Mouse (Mus musculus): ENCODE results near the gene Kitl. TPM values are rescaled to one million over a fixed set of nuclear protein-coding genes. Genes with fewer than 3 reads are reported as not detected.

Gene Kitl
- 10 to 100 TPM; 54.4 to 58.1 TPM for total RNA-seq (2021)
- long read RNA-seq, experiment 1, full-length matches to known transcripts: 77 of 98 reads
- long read RNA-seq, experiment 1, partial matches to known transcripts: 0 of 98 reads
- long read RNA-seq, experiment 1, other reads (novel, unspliced or antisense): 21 of 98 reads
- long read RNA-seq, experiment 2, full-length matches to known transcripts: 66 of 88 reads
- long read RNA-seq, experiment 2, partial matches to known transcripts: 2 of 88 reads
- long read RNA-seq, experiment 2, other reads (novel, unspliced or antisense): 20 of 88 reads

DNA sequence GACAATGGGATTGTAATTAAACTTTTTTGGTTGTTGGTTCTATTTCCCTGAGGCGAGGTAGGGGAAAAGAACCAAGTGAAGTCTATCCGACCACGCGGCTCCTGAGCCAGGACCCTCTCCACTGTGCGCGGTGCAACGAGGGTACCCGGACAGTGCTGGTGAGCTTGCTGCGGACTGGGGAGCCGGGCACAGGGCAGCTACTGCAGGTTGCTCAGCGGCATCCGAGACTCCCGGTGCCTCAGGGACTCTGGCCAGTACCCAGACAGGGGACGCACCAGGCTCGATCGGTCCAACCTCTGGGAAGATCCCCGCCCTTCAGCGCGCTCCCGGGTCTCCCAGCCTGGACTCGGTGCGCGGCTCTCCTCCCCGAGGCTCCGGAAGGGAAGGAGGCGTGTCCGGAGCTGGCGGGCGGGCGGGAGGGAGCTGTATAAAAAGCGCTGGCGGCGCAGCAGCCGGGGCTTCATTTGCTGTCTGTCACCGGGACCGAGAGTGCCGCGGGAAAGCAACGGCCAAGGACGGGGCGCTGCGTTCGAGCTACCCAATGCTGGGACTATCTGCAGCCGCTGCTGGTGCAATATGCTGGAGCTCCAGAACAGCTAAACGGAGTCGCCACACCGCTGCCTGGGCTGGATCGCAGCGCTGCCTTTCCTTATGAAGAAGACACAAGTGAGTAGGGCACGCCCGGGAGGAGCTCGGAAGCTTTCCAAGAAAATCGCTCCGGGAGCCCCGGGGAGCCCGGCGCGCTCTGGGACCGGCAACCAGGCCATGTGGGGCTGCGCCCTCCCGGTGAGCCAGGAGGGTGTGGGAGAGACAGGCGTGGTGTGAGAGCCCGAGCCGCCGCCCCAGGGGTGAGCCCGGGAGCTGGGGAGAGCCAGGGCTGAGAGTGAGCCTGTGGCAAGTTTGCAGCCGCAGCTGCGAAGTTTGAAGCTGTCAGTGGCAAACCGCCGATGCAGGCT lies at the start of gene Kitl:
TSS of gene Kitl (plus strand) at position 261 of the 956 bp plus-strand sequence.
- peak within 1 kb of the TSS; percentile 86 for H3K27ac ChIP-seq
- peak within 1 kb of the TSS; percentile 78 for H3K4me3 ChIP-seq
- TF ChIP-seq CTCF (IDR thresholded peaks at IDR 0.05): no peak
- peak; percentile 62 to 71 for DNase-seq (ENCODE audit: extremely low spot score in 1 of 2, low spot score in 2 of 2)
- intact Hi-C loops (cut with DNase I): loop anchor here (2.0 to 10.0 kb wide), 4 partner anchors 137 to 439 kb away; no protein-coding TSS in a partner anchor

DNA sequence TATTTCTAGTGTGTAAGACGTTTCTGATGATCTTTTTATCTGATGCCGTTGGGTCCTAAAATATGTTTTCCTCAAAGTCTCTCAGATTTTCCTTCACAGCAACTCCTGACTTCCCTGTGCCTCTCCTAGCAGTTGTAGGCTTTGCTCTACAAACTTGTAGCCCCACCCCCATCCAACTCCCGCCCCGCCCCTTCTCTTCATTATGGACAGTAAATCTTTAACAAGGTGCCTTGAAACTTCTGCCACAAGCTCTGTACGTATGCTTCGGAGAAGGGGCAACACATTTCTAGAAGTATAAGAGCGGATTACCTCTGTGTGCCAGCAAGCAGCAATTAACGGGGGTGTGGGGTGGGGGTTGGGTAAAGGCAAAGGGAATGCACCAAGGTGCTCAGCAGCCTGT lies 42.6 kb upstream of the Kitl start:
- TF ChIP-seq CTCF (IDR thresholded peaks at IDR 0.05): no peak
- intact Hi-C loops (cut with DNase I): no loop called here
- DNase-seq (ENCODE audit: extremely low spot score in 1 of 2, low spot score in 2 of 2): no peak
- H3K27ac ChIP-seq: no peak overlapping the region
- no peak overlapping the region for H3K4me3 ChIP-seq

DNA sequence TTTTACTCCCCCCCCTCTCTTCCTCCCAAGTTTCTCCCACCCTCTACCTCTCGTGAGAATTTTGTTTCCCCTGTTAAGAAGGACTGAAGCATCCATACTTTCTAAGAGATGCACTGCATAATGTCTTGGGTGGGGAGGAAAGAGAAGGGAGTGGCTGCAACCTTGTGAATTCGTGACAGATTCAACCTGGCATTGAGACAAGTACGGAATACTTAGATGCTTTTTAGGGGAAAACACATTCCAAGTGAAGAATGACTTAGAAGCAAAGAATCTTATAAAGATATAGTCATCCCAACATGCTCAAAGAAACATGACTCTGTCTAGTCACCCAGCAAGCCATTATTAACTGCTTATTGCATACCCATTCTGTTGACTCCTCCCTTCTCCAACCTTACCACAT lies 35.3 kb upstream of the Kitl start:
- DNase-seq (ENCODE audit: extremely low spot score in 1 of 2, low spot score in 2 of 2): no peak
- no peak for TF ChIP-seq CTCF (IDR thresholded peaks at IDR 0.05)
- H3K27ac ChIP-seq: no peak overlapping the region
- no peak overlapping the region for H3K4me3 ChIP-seq
- intact Hi-C loops (cut with DNase I): no loop called here

DNA sequence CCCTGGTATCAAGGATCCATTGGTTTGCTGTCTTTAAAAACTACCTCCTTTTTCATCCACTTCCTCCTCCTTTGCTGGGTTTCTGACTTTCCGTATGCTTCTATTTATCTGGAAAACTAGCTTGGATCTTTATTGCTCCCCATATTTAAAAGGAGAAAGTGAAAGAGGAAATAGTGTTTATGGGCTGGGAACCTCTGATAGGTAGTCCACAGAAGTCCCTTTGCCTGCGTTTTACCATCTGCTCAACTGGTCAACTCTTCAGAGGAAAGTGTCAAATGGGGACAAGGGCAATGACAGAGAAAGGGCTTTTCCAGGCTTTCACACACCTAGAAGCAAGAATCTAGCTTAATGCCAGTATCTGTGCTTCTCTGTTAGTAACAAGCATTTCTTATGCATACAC lies 34.5 kb upstream of the Kitl start:
- DNase-seq (ENCODE audit: extremely low spot score in 1 of 2, low spot score in 2 of 2): no peak
- intact Hi-C loops (cut with DNase I): no loop called here
- no peak overlapping the region for H3K27ac ChIP-seq
- no peak overlapping the region for H3K4me3 ChIP-seq
- TF ChIP-seq CTCF (IDR thresholded peaks at IDR 0.05): no peak

DNA sequence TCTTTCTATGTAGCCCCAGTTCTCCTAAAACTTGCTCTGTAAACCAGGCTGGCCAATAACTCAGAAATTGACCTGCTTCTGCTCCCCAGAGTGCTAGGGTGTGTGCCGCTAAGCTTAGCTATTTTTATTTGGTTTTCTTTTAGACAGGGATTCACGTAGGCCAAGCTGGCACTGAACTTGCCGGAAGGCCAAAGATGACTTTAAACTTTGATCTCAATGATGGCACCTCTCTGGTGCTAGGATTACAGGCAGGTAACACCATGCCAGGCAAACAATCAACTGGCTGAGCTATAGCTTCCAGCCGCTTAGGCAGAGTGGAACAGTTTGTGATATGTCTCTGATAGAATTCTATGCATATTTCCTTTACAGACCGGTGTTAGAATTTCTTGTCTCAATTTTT lies 33.5 kb upstream of the Kitl start:
- DNase-seq (ENCODE audit: extremely low spot score in 1 of 2, low spot score in 2 of 2): no peak
- Histone ChIP-seq H3K4me3 (no peak overlapping the region), H3K27ac (no peak overlapping the region)
- intact Hi-C loops (cut with DNase I): no loop called here
- TF ChIP-seq CTCF (IDR thresholded peaks at IDR 0.05): no peak

DNA sequence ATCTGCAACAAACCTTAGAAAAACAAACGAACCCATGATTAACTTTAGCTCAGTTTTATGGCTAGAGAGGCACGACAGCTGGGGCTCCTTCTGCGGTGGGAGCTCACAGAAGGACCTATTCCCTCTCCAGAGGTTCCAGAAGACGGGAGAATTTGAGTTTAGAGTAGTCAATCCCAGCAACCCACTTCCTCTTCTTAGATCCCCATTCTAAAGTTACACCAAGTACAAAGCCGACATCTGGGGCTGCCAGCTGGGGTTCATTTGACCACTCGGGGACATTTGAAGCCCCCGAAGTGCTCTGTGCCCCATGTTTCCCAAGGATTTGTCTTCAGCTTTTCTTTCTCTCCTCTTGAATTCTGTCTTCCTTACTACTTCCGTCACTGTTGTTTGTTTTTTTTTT lies 28.7 kb upstream of the Kitl start:
- no peak overlapping the region for H3K27ac ChIP-seq
- peak overlapping the region; percentile 23; the same call in 1 of the 2 replicates for H3K4me3 ChIP-seq
- intact Hi-C loops (cut with DNase I): no loop called here
- DNase-seq (ENCODE audit: extremely low spot score in 1 of 2, low spot score in 2 of 2): no peak
- no peak for TF ChIP-seq CTCF (IDR thresholded peaks at IDR 0.05)

DNA sequence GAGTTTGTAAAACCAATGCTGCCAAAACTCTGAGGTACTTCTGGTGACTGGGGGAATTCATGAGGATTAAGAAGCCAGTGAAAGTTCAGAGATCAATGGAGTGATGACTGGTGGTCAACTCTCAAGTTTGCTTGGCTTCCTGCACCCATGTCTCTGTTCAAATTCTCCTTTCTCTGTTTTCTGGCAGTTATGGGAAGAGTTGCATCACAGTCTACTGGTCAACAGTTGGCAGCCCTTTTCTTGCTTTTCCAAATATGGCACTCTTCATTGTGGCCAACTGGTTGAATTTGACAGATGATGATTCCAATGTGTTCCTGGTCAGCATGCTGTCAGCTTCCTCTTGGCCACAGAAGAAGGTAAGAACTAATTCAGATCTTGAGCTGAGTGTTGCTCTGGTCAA lies 25.7 kb upstream of the Kitl start:
- no peak for DNase-seq (ENCODE audit: extremely low spot score in 1 of 2, low spot score in 2 of 2)
- Histone ChIP-seq H3K27ac (no peak overlapping the region), H3K4me3 (no peak overlapping the region)
- TF ChIP-seq CTCF (IDR thresholded peaks at IDR 0.05): no peak
- intact Hi-C loops (cut with DNase I): no loop called here

DNA sequence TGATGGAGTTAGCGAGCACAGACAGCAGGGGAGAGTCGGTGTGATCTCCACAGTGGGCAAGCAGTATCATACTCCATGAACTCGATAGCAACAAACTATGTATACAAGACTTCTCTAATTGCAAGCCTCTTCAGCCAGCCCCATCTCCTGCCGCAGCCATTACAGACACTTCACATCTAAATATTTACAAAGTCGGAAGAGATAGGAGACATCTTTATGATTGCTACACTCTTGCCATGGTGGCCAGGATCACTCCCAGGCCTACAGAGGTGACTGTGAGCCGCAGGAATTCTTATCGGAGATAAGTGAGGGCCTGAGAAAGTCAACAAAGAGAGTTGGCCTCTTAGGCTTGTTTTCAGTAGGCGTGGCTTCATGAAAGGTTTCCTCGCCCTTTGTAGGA lies 23.3 kb upstream of the Kitl start:
- TF ChIP-seq CTCF (IDR thresholded peaks at IDR 0.05): no peak
- Histone ChIP-seq H3K27ac (no peak overlapping the region), H3K4me3 (no peak overlapping the region)
- DNase-seq (ENCODE audit: extremely low spot score in 1 of 2, low spot score in 2 of 2): no peak
- intact Hi-C loops (cut with DNase I): no loop called here

DNA sequence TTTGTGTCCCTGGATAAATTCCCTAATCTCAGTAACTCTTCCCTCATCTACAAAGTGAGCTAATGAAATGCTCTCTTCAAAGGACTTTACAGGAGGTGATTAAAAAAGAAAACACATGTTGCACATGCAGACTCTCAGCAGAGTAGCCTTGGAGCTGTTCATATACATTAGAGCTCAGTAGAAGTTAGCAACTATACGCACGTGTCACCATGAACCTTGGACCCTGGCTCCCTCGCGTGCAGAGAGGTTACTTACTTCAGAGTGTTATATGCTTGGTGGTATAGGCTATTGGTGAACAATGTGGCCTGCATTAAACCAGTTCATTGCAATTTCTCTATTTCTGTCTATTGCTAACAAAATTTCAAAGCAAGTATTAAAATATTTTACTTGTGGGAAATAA lies 14.0 kb upstream of the Kitl start:
- DNase-seq (ENCODE audit: extremely low spot score in 1 of 2, low spot score in 2 of 2): no peak
- no peak overlapping the region for H3K27ac ChIP-seq
- no peak for TF ChIP-seq CTCF (IDR thresholded peaks at IDR 0.05)
- H3K4me3 ChIP-seq: no peak overlapping the region
- intact Hi-C loops (cut with DNase I): no loop called here

DNA sequence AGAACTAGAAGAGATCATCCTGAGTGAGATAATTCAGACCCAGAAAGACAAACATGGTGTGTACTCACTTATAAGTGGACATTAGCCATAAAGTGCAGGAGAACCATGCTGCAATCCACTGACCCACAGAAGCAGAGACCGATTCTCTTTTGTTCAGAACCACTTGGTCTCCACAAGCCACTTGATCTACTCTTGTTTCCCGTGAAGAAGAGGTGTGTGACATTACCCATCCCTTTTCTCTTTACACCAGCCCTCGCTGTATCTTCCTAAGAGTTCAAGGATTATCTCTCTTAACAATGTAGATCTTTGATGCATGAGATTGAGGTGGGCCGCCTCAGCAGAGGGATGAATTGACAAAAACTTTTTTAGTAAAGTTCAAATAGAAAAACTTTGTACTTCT lies 11.6 kb upstream of the Kitl start:
- no peak overlapping the region for H3K4me3 ChIP-seq
- no peak overlapping the region for H3K27ac ChIP-seq
- intact Hi-C loops (cut with DNase I): no loop called here
- no peak for DNase-seq (ENCODE audit: extremely low spot score in 1 of 2, low spot score in 2 of 2)
- TF ChIP-seq CTCF (IDR thresholded peaks at IDR 0.05): no peak

DNA sequence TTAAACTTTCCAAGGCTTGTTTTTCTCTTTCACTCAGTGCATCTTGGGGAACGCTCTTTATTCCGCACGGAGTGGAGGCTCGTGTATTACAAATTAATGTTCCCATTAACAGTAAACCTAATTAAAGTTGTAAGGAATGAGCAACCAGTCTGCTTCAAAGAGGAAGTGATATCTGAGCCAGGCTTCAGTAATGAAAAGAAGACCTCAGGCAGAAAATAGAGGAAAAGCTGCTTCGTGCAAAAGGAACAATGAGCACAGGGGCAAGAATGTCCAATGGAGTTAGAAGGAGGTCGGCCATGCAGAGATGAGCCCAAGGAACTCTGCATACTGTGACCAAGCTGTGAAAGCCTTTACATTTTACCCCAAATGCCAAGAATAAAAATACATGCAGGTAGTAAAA lies 5.7 kb upstream of the Kitl start:
- no peak for TF ChIP-seq CTCF (IDR thresholded peaks at IDR 0.05)
- no peak overlapping the region for H3K4me3 ChIP-seq
- intact Hi-C loops (cut with DNase I): loop anchor here (10.0 kb wide), 2 partner anchors 335 to 445 kb away; no protein-coding TSS in a partner anchor
- no peak for DNase-seq (ENCODE audit: extremely low spot score in 1 of 2, low spot score in 2 of 2)
- no peak overlapping the region for H3K27ac ChIP-seq

DNA sequence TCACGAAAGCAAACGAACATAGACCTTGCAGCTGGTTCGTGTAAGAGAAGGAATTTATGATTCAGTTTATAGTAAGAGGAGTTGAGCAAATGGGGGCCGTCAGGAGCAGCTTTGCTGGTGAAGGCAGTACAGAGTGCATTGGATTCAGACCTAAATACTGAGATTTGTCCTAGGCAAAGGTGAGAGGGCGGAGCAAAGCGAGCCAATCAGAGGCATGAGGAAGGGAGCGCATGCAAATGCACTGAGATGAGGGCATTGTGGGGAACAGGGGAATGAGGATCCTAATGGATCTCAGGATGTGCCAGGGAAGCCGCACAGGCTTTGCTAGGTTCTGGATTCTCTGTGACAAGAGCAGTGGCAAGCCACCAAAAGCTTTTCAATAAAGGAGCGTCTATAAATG lies 5.1 kb upstream of the Kitl start:
- Histone ChIP-seq H3K27ac (no peak overlapping the region), H3K4me3 (peak overlapping the region; percentile 1; the same call in 1 of the 2 replicates)
- no peak for DNase-seq (ENCODE audit: extremely low spot score in 1 of 2, low spot score in 2 of 2)
- intact Hi-C loops (cut with DNase I): loop anchor here (10.0 kb wide), 2 partner anchors 335 to 445 kb away; no protein-coding TSS in a partner anchor
- TF ChIP-seq CTCF (IDR thresholded peaks at IDR 0.05): no peak
